Mouse (Mus musculus) yolk sac, embryonic 10.5 days (tissue): ENCODE measurements around the gene Mgam.
"Not testable (repeated sequence)": the region's sequence is repeated elsewhere in the genome, so short reads cannot be mapped to it uniquely, and the experiment has no call there.

ENCODE experiments used
- DNase-seq: peaks from one replicate; pipeline ENCODE4 v3.0.0-alpha.2; 2017; ENCODE audit warnings: low spot score

Mgam gene

GRCm38 (mm10) chr6:40728506-40728905 is 99.9 kb downstream of the Mgam start:
- DNase-seq = not testable (repeated sequence)

GRCm38 (mm10) chr6:40739545-40739944 is 110.9 kb downstream of the Mgam start:
- DNase-seq = no peak

- DNase-seq = not testable (repeated sequence)
Observed at GRCm38 (mm10) chr6:40749030-40749429, 120.4 kb downstream of the Mgam start.

GRCm38 (mm10) chr6:40755948-40756347 is 127.3 kb downstream of the Mgam start:
- DNase-seq = no peak

- DNase-seq = not testable (repeated sequence)
Observed at GRCm38 (mm10) chr6:40757346-40757745, 128.7 kb downstream of the Mgam start.

- DNase-seq = no peak
Observed at GRCm38 (mm10) chr6:40774656-40775055, 146.0 kb downstream of the Mgam start.

GRCm38 (mm10) chr6:40778458-40778857 is 149.8 kb downstream of the Mgam start:
- DNase-seq = no peak

GRCm38 (mm10) chr6:40783637-40784036 is 155.0 kb downstream of the Mgam start:
- DNase-seq = no peak

GRCm38 (mm10) chr6:40784378-40784777 is 155.7 kb downstream of the Mgam start:
- no peak for DNase-seq

GRCm38 (mm10) chr6:40795077-40795812 is 166.6 kb downstream of the Mgam start:
- no peak for DNase-seq

GRCm38 (mm10) chr6:40818237-40818902 is 189.7 kb downstream of the Mgam start:
- DNase-seq = no peak
